1 mouse cellular context compared by ENCODE assay signal in the genomic region with DNA sequence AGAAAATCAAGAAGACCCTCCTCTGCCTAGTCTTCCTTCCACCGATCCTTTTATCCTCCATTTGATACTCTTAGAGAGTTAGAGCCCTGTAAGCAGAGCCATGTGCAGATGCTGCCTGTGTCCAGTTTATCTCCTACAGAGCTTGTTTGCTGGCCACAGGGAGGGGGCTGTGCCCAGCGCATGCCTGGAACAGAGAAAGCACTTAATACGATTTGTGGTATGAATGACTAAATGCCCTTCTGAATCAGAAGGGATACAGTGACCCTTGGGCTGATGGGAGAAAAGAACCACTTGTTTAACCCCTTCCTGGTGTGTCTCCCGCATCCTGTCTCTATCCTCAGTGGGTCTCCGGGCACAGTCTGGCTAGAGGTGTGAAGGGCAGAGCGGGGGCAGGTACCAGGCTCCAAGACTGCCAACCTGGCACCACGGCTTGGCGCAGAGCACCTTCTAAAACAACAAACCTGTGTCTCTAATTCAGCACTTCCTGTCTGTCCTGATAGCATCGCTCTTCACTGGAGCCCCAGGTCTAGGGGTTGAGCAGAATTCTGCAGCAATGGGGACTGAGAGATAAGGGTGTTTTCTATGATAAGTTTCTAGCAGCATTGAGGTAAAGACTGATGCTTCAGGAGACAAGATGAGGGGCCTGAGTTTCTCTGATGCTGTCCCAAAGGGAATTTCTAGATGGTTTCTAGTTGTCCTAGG.
A peak's percentile ranks its signal among the peaks of the same experiment; 100 is the strongest.
TF ChIP-seq lines count a peak whose summit lies in the region.

No protein-coding gene starts in this region.

TF ChIP-seq in MEL, 35 proteins besides CTCF, POLR2A, EP300 and RAD21 (continued from another document):
- TF ChIP-seq RCOR1 (IDR thresholded peaks at IDR 0.05; ENCODE audit: low read depth, low read length) (peak; percentile 76), MEF2A (IDR thresholded peaks at IDR 0.05; ENCODE audit: extremely low read depth, insufficient replicate concordance, low read depth, low read length, poor library complexity, severe bottlenecking) (no peak), ELF1 (IDR thresholded peaks at IDR 0.05; ENCODE audit: low read depth, low read length) (no peak), USF2 (IDR thresholded peaks at IDR 0.05; ENCODE audit: borderline replicate concordance in 1 of 2, insufficient read depth in 1 of 2, low read depth in 1 of 2, low read length in 2 of 2) (no peak), KAT2A (conservative IDR thresholded peaks at IDR 0.05; ENCODE audit: low read depth, low read length) (no peak), GATA1 (IDR thresholded peaks at IDR 0.05; ENCODE audit: low read depth, low read length) (peak; percentile 87), MXI1 (IDR thresholded peaks at IDR 0.05; ENCODE audit: low read depth, low read length) (no peak), SIN3A (IDR thresholded peaks at IDR 0.05; ENCODE audit: low read length) (no peak), GABPA (IDR thresholded peaks at IDR 0.05; ENCODE audit: low read depth, low read length) (no peak)
